Mouse (Mus musculus) CD8-positive naive resting alpha-beta T cell, adult 2 months (primary cell): Measurements from ENCODE around the gene Slc47a1.
"Not testable (repeated sequence)": the region's sequence is repeated elsewhere in the genome, so short reads cannot be mapped to it uniquely, and the experiment has no call there.

Source experiments
- DNase-seq, 2 experiments: peaks; one replicate each; pipeline ENCODE4 v3.0.0; 2022; ENCODE audit warnings: low read depth in 2 of 2, low spot score in 2 of 2

Gene Slc47a1

DNA sequence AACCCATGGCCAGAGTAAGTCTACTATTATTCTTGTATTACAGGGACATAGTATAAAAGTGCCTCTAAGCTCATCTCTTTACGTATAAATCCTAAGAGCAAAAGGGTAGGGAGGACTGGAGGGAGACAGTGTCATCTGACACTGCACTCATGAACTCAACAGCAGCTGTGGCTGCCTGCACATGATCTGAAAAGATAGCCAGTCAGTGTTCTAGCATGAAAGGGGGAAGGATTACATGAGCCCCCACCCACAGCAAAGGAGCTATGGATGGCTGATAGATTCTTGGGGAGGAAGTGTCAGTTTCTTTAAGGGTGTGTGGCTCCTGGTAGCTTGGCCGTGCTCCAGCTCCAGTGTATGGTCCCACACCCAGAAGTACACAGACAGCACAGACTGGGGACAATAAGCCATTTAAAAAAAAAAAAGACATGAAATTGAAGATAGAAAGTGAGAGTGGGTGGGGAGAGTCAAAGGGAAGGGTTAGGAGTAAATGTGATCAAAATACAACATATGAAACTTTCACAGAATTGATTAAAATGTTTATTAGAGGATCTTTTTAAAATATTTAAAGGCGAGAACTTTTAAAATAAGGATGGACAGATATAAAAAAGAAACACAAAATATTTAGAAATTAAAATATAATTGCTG is 58.1 kb downstream of the Slc47a1 start:
- DNase-seq: no peak

DNA sequence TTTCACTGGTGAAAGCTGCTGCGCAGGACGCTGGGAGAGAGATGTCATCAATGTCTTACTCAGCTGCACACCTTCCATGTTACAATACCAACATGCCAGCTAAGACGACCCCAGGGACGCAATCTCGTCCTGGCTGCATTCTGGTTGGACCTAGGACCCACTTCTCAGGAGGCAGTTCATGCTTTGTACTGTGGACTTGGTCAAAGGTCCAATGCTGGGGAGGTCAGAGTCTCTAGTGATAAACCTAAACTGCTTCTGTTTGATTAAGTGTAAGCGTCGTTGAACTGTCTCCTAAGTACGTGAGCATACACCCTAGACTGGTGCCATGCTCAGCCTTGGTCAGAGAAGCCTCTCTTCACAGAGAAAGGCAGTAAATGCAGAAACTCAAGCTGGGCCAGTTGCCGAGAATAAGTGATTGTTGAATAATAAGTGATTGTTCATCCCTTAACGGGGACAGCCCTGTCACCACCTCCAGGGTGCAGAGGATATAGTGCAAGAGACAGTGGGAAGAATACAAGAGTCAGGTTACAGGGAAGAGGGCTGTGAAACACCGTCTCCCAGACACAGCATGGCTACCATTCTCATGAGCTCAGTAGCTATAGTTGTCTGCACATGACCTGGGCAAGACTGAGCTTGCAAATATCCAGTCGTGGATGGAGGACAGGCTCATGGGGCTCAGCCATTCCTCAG is 58.8 kb downstream of the Slc47a1 start:
- no peak for DNase-seq

DNA sequence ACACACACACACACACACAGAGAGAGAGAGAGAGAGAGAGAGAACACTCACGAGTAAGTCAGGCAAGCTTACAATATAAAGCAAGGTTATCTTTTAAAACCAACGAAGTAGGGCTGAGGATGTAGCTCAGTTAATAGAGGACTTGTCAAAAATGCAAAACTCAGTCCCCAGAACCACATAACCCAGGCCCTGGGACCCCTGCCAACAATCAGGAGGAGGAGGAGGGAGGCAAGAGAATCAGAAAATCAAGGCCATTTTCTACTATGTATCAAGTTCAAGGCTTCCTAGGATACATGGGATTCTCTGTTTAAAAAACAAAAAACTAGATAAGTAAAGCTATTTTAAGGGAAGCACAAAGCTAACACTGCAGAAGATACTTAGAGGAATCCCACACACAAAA is 61.3 kb downstream of the Slc47a1 start:
- DNase-seq: no peak

DNA sequence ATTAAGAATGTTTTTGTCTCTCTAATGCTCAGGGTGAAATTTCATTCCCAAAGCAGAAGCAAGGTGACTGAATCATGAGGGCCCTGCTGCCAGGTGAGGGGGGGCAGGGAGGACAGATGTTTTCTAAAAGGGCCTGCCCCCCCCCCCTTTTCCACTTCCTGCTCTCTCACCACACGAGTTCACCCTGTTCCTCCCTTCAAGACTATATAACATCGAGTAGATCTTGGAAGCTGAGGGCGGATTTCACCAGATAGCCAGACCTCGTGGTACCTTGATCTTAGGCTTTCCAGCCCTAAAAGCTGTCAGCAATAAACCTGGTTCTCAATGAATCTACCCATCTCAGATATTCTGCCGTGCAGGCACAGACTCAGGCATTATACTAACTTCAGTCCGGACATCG is 67.8 kb downstream of the Slc47a1 start:
- no peak for DNase-seq

DNA sequence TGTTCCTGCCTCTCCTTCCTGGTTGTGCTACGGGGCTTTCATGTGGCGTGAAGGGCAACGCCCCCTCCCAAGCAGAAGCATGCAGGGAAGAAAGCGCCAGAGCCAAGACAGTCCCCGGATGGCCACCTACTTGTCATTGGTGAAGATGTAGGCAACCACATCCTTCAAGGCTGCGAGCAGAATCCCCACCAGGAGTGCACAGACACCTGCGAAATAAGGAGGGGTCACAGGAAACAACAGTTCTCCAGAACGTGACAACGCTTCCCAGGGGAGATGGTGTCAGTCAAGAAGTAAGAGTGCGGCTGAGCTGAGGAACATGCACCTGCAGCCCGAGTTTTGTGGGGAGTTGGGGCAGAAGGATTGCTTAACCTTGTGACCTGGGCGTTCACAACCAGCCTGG is 68.3 kb downstream of the Slc47a1 start:
- DNase-seq: peak in 1 of 2 experiments; percentile 14

DNA sequence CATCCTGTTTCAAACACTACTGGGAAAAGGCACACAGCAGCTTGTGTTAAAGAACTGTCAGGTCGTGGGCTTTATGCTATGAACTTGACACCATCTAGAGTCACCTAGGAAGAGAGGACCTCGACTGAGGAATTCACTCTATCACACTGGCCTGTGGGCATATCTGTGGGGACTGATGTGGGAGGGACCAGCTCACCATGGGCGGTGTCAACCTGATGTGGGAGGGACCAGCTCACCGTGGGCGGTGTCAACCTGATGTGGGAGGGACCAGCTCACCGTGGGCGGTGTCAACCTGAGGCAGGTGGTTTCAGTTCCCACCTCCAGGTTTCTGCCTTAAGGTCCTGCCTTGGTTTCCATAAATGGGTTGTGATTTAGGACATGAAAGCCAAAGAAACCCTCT is 70.3 kb downstream of the Slc47a1 start:
- no peak for DNase-seq

DNA sequence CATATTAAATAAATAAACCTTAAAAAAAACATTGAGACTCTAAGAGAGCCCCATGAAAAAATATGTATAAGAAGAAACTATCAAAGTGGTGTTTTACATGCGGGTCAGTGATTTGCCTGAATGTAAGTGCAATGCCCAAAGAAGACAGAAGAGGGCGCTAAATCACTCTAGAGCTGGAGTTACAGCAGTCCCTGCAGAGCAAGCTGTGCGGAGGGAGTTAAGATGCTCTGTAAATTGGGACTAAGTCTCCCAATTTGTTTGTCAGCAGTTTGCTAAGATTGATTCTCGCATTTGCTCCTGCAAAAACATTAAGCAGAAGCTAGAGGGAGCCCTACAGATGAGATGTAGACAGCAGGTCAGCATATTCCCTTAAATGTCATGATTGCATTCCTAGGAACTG is 72.8 kb downstream of the Slc47a1 start:
- peak; percentile 62 to 75 for DNase-seq

DNA sequence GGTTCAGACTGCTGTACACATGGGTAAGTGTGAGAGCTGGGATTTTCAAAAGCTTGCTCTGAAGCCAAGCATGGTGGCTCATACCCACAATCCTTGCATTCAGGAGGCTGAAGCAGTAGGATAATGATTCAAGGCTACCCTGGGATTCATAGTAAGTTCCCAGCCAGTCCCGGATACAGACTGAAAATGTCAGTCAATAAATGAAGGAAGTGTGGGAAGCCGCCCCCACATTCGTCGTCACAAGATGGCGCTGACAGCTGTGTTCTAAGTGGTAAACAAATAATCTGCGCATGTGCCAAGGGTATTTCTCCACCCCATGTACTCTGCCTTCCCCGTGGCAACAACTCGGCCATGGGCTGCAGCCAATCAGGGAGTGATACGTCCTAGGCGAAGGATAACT is 73.6 kb downstream of the Slc47a1 start:
- not testable (repeated sequence) for DNase-seq

DNA sequence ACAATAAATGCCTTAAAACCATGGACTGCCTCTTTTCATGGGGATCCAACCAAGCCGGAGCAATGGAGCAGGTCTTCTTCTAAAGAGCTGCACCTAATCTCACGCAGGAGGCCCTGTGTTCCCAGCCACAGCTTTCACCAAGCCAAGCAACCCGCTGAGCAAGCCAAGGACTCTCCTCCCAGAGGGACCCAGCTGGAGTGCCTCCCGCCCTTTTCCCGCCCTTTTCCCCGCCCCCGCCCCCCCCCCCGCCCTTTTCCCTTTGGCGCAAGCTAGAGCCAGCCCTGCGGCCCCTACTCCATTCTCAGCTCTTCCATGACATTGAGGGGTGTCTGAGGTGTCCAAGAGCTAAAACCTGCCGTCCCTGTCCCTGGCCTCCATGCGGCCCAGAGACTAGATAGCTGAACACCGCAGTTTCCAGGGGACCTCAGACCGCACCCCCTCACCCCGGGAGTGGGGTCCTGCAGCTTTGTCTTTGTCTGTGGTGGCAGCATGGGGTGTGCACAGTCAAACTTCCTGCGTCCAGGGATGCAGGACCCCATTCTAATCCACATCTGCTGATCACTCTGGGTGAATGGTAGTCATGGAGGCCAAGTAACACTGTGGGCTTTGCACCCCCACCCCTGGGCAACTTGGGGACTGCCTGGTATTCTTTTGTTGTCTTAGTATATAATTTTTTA is 77.3 kb downstream of the Slc47a1 start:
- no peak for DNase-seq

DNA sequence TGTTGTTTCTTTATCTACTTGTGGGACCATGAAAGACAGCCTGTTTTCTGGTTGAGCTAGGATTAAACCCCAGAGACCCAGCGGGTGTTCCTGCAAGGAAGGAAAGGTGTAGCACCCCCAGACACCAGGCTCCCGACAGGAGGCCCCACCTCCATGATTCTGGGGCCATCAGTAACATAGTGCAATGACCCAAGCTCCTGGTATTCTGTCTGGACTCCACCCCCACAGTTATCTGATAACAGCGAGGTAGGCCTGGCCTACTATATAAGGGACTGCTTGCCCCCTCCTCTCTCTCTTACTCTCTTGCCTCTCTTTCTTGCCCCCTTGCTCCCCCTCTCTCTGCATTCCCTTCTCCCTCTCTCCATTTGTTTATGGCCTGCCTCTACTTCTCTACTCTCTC is 77.9 kb downstream of the Slc47a1 start:
- no peak for DNase-seq

DNA sequence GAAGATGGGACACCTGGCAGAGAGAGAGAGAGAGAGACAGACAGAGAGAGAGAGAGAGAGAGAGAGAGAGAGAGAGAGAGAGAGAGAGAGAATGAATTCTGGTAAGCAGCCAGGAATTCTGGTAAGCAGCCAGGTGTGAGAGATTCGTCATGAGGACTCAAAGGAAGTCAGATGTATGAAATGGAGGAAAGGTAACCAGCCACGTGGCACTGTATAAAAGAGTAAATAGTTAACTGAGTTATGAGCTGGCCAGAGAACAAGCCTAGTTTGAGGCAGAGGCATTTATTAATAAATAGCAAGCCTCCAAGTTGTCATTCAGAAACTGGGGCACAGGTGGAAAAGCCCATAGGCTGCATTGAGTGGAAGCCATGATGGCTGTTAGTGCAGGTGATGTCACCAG is 80.2 kb downstream of the Slc47a1 start:
- no peak for DNase-seq

DNA sequence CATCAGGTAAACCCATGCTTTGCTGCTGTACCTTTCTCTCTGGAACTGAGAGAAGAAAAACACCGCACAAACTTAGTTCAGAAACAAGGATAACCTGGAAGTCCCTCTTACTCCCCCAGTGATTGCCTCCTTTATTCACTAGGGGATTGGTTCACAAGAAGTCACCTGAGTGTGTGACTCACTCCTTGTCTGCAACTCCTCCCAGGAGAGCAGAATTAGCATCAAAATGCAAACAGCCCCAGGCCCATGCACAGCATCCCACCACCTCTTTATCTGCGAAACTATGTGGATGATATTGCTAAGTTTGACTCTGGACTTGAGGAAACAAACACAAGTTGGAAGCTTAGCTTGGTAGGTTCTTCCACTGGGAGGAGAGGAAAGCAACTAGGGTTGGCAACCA is 80.8 kb downstream of the Slc47a1 start:
- no peak for DNase-seq

DNA sequence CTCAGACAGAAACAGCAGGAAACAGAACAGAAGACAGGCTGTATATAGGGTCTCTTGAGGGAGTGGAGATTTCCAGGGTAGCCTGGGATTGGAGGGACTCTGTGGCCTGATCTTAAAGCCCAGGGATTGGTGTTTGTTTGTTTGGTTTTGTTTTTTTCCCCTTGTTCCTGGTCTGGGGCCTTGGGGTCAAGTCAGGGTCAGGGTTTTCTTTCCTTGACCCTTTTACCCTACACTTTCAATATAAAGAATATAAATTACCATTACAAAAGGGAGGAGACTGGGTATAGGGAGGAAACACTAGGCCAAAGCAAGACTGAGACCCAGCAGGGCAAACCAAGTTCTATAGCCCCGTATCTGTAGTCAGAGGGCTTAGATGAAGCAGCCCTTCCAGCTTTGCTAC is 81.6 kb downstream of the Slc47a1 start:
- DNase-seq: no peak

DNA sequence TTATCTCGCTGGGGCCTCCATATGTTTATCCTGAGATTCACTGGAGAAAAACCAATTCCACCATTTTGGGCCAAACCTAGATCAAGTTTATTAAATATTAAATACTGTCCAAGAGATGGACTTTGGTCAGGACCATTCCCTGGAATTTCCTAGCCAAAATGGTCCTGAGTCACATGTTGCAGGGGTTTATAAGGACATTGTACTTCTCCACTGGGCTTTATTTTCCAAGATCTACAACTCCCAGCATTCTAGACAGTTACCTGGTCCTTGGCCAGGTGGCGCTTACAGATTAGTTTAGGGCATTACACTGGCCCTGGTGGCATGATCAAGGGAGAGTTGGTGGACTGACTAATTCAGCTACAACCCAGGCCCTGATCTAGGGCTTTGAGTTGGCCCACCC is 82.6 kb downstream of the Slc47a1 start:
- DNase-seq: no peak

DNA sequence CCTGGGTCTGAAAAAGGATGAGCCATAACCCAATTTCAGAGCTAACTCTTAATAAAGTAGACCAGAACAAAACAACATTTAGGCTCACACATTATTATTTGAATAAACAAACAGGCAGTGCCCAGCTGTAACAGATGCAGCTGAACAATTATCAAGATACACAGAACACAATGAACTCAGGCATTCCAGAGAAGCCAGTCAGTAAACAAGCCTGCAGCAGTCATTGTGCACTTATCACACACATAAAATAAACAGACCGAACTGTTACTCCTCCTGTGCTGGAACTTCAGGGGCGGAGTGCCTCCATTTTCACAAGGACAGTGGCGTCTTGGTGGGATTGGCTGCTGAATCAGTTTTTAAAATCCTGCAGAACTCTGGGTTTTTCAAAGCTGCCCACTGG is 83.7 kb downstream of the Slc47a1 start:
- DNase-seq: no peak
